Mouse (Mus musculus) CH12F3 (cell line): ENCODE data around the gene Mbd3.

Experiments used
- in situ Hi-C: fragments of 300-500 bp; cut with MboI; formaldehyde crosslinking; loops from 2 replicates; pipeline ENCODE4 v1.14.3; 2020; ENCODE audit warnings: low sequenced_read_pairs

The Mbd3 gene

DNA sequence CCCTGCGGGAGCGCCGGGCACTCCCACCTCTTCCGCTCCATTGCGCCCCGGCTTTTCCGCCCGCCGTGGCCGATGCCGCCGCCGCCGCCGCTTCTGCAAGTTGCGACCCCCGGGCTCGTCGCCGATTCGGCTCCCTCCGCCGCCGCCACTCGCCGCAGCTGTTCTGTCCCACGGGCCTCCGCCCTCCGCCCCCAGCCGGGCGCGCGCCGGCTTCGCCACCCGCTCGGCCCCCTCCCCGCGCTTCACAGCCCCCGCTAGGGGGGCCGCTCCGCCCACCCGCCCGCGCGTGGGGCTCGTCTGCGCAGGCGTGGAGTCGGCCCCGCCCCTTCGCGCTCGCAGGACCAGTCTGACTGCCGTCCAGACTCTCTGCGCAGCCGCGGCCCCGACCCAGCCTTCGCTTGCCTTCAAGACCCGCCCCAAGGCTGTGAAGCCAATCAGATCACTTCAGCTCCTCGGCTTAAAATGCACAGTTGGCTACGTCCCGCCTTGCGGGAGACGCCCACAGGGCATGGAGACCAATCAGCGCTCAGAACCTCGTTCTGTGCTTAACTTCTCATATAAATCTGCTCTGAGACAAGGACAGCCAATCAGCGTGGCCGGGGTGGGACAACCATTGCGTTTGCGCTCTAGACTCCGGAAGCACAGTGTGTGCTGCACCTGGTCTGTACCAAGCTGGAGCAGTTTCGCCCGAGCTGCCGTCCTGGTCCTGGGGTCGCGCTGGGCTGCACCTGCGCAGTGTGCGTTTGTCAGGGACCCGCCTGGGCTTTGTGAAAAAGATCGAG is at the start of gene Mbd3:
TSS of gene Mbd3 (minus strand) at position 360 of the 782 bp plus-strand sequence.
- in situ Hi-C loops = no loop called here

DNA sequence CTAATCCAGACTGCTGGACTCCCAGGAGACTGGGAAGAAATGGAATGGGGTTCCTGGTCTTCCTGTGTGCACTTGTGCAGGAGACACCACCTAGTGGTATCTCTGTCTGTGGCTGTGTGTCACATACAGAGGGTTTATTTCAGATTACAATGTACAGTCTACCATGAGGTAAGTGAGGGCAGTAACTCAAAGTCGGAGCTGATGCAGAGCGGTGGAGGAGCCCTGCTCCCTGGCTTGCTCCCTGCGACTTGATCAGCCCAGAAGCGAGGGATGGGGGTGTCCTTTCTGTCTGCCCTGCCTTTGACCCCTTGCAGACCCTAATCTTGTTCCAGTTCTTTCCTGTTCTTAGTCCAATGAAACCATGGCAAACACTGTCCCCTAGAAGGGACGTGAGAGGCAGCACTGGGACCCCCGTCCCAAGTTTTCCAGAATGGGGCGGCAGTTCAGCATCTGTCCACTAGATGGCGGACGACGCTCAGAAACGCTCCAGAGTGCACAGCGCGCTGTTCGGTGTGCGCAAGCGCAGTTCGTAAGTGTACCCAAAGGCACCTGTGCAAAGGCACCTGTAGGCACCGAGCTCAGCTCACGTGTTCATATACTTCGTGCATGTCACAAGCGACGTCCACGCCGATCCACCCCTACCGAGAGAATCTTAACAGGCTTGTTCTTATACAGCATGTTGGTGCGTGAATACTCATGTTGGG is 46.7 kb upstream of the Mbd3 start:
- in situ Hi-C loops = loop anchor here (5.0 kb wide), 2 partner anchors 61 to 106 kb away; no protein-coding TSS in a partner anchor

DNA sequence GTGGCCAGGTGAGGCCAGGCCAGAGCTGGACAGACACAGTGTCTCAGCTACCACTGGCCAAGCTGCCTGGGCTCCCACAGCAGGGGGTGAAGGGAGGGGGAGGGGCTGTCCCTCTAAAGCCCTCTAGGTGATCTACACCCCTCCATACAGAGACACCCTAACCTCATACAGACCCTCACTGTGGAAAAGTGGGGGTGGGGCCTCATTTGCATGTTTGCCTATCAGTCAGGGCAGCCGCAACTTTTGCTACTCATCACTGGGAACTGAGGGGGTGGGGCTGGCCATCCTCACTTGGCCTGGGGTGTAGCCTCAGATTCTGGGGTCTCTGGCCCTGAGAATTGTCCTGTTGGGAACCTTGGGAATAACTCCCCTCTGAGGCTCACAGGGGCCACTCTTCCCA is 45.7 kb upstream of the Mbd3 start:
- in situ Hi-C loops = loop anchor here (5.0 kb wide), 2 partner anchors 62 to 107 kb away; no protein-coding TSS in a partner anchor

DNA sequence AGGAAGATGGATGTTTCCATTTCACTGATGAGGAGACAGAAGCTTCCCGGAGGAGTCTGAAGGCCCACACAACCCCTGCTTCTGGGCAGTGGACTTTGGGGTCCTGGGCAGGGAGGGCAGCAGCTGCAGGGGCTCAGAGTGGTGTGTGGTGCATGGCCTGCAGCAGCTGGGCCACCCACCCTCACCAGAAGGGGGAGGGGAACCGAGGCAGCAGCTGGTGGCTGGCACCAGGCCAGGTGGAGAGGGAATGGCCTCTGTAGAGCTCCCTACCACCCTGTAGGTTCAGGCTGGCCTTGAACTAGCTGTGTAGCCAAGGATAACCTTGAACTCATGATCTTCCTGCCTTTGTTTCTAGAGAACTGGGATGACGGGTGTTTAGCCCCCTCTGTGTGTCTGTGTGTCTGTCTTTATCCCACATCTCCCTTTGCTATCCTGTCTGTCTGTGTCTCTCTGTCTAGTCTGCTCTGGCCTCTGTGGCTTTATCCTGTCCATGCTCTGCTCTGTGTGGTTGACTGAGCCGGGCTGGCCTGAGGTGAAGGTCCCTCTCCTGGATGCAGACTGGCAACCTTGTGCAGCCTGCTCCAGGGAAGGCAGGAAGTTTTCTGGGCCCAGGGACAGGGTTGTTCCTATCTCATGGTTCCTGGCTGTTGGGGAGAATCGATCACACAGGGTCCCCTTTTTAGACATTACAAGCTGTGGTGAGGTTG is 45.1 kb upstream of the Mbd3 start:
- in situ Hi-C loops = loop anchor here (5.0 kb wide), 2 partner anchors 63 to 108 kb away; no protein-coding TSS in a partner anchor

DNA sequence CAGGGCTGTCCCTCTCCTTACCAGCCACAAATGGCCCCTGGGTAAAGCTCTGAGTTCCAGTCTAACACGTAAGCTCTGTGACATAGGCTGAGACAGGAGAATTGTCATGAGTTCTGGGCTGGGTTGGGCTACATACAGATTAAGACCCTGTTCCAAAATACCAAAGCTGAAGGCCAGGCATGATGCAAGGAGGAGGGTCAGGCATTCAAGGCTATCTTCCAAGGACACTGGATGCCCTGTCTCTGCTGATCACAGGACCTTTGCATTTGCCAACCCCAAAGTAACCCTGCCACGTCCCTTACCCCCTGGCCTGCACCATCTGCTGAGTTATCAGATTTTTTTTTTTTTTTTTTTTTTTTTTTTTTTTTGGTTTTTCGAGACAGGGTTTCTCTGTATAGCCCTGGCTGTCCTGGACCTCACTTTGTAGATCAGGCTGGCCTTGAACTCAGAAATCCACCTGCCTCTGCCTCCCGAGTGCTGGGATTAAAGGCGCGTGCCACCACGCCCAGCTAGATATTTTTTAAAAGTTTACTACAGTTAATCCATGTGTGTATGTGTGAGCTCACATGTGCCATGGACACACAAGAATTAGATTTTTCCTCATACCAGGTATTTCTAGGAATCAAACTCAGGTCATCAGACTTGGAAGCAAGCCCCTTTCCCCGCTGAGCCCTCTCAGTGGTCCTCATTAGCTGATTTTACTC is 44.4 kb upstream of the Mbd3 start:
- in situ Hi-C loops = no loop called here

DNA sequence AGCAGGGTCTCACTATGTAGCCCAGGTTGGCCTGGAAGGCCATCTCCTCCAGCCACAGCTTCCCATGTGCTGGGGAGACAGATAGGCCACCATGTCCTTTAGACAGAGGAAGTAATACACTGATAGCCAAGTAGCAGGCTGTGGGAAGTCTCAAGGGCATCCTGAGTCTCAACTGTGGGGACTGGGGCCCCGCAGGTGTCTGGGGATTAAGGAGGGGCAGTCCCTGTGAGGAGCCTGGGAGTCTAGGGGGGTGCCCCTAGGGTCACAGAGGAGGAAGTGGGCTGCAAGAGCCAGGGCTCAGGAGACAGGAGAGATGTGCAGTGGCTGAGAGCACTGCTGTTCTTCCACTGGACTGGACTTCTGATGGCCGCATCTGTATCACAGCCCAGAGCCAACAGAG is 43.6 kb upstream of the Mbd3 start:
- in situ Hi-C loops = no loop called here

DNA sequence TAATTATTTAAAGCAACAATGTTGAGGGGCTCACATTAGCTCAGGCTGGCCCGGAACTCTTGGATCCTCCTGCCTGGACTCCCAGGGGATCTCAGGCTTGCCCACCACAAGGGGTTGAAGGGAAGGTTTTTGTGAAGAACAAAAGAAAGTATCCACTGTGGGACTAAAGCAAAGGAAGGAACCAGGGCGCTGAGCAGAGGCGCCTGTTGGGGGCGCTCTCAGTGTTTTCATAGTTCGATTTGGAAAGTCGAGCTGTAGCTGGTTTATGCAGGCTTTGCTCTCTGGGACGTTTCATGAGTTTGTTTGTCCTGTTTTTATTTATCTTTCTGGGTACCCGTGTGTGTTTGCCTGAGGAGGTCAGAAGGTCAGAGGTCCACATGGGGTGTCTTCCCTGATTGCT is 42.2 kb upstream of the Mbd3 start:
- in situ Hi-C loops = no loop called here

DNA sequence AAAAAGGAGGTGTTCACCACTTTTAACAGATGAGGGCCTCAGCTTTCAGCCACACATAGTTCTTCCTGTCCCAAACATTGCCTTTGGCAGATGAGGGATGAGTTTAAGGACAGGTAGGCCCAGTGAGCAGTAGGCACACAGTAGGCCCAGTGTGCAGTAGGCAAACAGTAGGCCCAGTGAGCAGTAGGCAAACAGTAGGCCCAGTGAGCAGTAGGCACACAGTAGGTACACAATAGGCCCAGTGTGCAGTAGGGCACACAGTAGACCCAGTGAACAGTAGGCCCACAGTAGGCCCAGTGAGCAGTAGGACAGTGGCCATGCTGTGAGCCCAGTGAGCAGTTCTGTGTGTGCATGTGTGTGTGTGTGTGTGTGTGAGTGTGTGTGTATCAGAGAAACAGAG is 40.7 kb upstream of the Mbd3 start:
- in situ Hi-C loops = no loop called here

DNA sequence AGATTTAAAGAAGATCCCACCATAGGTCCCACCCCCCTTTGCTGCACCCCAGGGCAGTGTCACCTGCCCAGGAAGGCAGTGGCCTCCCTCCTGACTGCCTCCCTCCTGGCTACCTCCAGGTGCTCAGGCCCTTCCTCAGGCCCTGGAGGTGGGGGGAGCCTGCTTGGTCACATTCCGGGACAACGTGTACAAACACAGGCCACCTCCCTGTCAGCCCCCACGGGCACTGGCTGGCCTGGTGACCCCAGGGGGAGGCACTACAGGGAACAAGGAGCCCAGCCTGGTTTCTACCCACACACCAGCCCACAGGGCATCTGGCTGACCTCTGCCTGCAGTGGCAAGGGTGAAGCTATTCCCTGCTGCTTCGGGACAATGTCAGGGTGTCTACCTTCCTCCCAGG is 38.6 kb upstream of the Mbd3 start:
- in situ Hi-C loops = no loop called here

DNA sequence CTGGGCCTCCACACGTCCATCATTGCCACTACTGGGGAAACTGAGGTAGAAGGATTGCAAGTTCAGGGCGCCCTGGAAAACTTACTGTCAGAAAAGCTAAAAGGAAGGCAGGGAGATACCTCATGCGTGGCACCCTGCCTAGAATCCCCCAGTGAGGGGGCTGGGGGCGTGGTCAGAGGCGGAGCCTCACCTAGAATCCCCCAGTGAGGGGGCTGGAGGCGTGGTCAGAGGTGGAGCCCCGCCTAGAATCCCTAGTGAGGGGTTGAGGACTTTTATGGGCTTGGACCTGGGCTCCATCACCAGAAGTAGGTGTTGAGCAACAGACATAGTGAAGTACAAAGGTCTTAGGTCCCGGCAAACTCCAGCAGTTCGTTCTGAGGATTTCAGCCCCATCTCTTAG is 36.9 kb upstream of the Mbd3 start:
- in situ Hi-C loops = no loop called here

DNA sequence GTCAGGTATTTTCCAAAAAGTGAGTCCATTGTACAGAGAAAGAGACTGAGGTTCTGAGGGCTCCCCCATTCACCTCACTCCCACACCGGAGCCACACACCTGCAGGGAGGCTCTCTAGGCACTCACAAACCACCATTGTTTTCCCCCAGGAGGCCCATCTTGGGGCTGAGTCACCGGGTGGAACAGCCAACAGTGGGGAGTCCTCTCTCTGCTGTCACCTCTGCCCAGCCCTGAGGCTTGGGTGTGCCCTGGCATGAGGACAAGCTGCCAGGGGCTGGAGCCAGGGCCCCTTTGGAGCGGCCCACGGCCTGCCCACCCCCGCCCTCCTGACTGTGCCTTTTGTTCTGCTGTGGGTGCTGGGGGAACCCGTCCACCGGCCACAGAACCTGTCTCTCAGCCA is 36.4 kb upstream of the Mbd3 start:
- in situ Hi-C loops = no loop called here

DNA sequence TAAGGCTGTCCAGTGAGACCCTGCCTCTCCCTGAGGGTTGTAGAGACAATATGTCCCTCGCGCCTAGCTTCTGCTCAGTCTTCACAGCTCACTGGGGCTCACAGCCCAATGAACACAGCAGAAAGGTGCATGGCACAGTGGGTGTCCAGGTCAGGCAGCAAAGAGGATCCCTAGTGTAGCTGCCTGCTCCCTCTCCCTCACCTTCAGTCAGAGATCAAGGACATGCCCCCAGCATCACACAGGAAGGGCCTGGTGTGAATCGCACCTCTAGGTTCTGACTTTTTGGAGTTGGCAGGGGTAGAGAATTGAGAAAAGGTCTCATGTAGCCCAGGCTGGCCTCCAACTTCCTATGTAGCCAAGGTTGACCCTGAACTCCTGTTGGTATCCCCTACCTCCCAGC is 35.5 kb upstream of the Mbd3 start:
- in situ Hi-C loops = no loop called here

DNA sequence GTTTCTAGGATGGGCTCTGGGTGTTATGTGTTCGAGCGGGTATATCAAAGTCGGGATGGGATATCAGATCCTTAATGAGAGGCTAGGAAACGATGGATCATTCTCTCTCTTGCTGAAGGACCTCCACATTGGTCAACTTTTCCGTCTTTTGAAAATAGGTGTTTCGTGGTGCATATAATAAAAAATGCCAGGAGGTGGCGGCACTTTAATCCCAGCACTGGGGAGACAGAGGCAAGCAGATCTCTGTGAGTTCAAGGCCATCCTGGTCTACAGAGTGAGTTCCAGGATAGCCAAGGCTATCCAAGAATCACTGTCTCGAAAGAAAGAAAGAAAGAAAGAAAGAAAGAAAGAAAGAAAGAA is 34.9 kb upstream of the Mbd3 start:
- in situ Hi-C loops = no loop called here

DNA sequence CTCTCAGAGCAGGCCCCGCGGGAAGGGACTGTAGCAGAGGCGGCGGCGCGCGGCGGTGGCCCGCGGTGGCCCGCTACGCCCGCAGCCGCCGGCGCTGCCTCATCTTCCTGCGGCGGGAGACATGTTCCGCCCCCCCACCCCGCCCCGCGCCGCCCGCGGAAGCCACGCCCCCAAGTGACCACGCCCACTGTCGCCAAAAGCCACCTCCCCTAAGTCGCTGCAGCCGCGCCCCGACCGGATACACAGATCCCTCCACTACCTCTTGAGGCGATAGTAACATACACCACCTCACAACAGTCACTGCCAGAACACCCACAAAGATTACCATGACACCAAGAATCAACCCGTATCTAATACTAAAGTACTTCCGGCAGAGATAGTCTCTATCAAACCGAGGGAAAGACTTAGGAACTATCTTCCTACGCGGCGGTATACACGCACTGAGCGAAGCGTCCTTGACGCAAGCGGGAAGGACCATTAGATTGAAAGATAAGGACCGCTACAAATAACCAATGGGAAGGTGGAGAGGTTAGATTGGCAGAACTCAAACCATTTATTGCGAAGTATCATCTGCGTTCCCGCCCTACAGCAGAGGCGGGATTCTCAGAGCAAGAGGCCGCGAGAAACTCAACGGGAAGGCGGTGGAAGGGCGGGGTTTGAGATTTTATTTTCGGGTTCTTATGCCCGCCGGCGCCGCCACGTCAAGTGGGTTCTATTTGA is 34.3 kb upstream of the Mbd3 start, which contains the start of gene Tcf3:
TSS of gene Tcf3 (minus strand) at position 135 of the 720 bp plus-strand sequence.
- in situ Hi-C loops = no loop called here

DNA sequence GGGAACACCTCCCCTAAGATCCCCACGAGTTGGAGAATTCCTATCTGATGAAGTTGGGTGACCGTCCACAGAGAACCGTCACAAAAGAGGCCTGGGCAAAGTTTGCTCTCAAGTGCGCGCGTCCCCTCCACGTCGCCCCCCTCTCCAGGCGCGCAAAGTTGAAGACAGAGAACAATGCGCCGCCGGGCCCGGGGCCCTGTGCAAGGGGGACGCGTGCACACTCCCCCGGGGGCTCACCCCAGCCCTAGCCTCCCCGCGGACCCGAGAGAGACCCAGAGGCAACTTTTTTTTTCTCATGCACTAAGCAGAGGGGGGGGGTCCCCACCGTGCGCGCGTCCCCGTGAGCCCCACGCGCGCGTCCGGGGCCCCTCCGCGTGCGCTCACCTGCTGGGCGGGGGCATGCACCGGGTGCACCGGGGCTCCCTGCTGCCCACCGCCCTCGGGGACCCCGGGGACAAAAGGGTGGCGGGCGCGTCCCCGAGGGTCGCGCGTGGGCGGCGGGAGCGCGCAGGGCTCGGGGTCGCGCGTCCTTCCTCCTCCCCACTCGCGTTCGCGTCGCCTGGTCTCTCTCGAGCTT is 33.7 kb upstream of the Mbd3 start:
- in situ Hi-C loops = no loop called here

DNA sequence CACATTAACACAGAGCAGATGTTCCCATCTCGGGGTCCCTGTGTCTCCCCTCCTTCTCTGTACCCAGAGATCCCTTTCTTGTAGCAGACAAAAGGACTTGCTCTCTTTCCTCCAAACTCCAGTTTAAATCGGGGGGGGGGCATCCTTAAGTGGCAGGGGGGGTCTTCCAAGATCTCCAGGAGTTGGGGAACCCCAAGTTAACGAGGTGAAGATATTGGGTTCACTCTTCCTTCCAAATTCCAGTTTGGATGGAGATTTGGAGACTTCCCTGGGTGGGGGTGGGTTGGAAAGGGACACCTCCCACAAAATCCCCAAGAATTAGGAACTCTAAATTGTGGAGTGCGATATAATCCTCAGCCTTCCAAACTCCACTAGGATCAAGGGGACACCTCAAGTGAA is 33.0 kb upstream of the Mbd3 start:
- in situ Hi-C loops = no loop called here

DNA sequence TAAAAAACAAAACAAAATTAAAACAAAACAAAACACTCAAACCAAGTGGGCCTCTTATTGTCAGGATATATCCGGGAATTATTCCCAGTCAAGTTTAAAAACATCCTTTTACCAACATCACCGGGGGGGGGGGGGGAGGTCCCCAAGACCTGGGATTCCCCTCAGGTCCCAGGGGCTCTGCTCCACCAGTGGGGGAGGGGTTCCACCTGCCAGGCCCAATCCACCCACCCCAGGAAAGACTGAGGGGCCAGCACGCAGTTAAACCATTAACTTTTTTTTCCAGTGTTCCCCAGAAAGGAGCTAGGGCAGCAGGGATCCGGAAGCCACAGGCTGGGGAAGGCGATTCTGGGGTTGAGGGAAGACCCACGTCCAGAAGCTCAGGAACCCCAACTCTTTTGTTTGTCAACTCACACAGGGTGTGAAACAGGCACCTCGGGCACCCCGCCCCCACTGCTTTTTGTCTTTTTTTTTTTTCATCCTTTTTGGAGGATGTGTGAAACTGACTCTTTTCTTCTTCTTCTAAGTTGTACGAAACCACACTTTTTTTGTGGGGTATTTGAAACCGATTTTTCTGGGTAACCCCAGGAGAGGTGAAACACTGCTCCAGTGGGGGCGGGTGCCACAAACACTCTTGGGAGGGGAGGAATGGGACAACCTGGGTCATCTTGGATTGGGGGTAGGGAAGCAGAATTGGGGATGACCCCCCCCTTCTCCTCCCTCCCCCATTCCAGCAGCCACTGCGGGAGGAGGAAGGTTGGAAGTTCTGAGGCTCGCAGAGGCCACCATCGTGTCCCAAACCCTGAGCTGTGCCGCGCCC is 32.4 kb upstream of the Mbd3 start:
- in situ Hi-C loops = no loop called here

DNA sequence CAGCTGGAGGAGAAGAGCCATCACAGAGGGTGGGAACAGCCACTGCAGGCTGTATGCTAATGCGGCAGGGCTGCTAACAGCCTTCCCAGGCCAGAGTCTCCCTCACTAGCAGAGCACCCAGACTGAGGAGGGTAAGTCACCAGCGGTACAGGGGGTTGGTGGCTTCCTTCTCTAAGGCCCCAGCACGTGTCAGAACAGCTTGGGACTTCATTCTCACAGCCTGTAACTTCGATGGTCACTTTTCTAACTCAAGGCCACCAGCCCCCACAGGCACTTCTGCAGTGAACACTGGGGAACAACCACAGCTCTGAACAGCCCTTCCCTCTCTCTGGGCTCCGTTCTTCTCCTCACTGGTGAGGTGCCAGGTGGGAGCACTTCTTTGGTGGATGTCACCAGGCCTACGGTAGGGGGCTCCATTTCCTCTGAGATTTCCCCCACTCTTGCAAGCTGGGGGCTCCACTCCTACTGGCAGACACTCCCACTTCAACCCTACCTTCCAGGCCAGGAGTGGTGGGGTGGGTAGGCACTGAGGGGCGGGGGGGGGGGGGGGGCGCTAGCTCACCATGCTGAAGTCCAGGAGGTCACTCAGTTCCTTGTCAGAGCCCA is 31.1 kb upstream of the Mbd3 start:
- in situ Hi-C loops = no loop called here

DNA sequence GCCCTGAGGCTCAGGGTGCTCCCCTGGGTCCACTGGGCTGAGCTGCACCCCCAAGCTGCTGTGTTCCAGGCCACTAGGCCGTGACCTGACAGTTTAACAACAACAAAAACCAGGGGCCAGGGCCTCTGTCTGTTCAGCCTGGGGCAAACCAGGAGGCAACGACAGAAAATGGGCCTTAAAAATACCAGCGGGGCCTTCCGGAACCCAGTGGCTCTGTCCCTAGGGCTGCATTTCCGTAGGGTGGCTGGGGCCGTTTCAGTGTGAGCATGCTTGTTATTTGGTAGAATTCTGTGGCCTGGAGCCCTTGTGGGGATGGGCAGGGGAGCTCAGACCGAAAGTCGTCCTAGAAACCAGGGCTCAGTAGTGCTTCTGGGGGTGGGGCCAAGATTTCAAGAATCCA is 30.4 kb upstream of the Mbd3 start:
- in situ Hi-C loops = no loop called here
